Mouse (Mus musculus) midbrain, embryonic 16.5 days (tissue): Measurements from ENCODE around the gene Gm49366. TPM values are rescaled to one million over a fixed set of nuclear protein-coding genes. Genes with fewer than 3 reads are reported as not detected.
"Not testable (repeated sequence)": the region's sequence is repeated elsewhere in the genome, so short reads cannot be mapped to it uniquely, and the experiment has no call there.

Experiments used
- ATAC-seq: fragments of 200-750 bp; cut with Nextera tagmentation; 2 replicates; pipeline ENCODE4 v1.8.0; 2017; ENCODE audit warnings: moderate TSS enrichment
- H3K27ac ChIP-seq: fragments of 300-500 bp; sonication (generic); 2 replicates; pipeline ENCODE4 v1.5.1; 2014; ENCODE audit warnings: mild to moderate bottlenecking, low read length, mixed read lengths
- H3K27me3 ChIP-seq: fragments of 300-500 bp; sonication (generic); 2 replicates; pipeline ENCODE4 v1.6.1; 2014; ENCODE audit warnings: low read depth, low read length, mixed read lengths; ENCODE audit not compliant: control insufficient read depth, insufficient read depth
- H3K36me3 ChIP-seq: fragments of 300-500 bp; sonication (generic); 2 replicates; pipeline ENCODE4 v1.6.1; 2014; ENCODE audit warnings: mild to moderate bottlenecking, low read length, moderate library complexity, mixed read lengths; ENCODE audit not compliant: control insufficient read depth, insufficient read depth
- H3K4me1 ChIP-seq: fragments of 300-500 bp; sonication (generic); 2 replicates; pipeline ENCODE4 v1.6.1; 2014; ENCODE audit warnings: mild to moderate bottlenecking, low read length, mixed read lengths; ENCODE audit not compliant: control insufficient read depth, insufficient read depth
- H3K4me2 ChIP-seq: fragments of 300-500 bp; sonication (generic); 2 replicates; pipeline ENCODE4 v1.6.1; 2014; ENCODE audit warnings: mild to moderate bottlenecking, low read length, mixed read lengths
- H3K4me3 ChIP-seq: fragments of 300-500 bp; sonication (generic); 2 replicates; pipeline ENCODE4 v1.5.1; 2014; ENCODE audit warnings: low read depth, mild to moderate bottlenecking, low read length, moderate library complexity, mixed read lengths
- H3K9ac ChIP-seq: fragments of 300-500 bp; sonication (generic); 2 replicates; pipeline ENCODE4 v1.6.1; 2014; ENCODE audit warnings: low read depth, low read length, mixed read lengths
- H3K9me3 ChIP-seq: fragments of 300-500 bp; sonication (generic); replicated peaks from 2 replicates; pipeline ENCODE4 v1.6.1; 2014; ENCODE audit warnings: mild to moderate bottlenecking, low read length, mixed read lengths; ENCODE audit not compliant: control insufficient read depth, poor library complexity, severe bottlenecking
- WGBS: fragments of 180-500 bp; shearing (Covaris S2); extraction: QIAGEN DNeasy Blood & Tissue Kit; methylation state at CpG from one replicate; pipeline ENCODE4 v1.1.7; 2014; 5-methylcytosine and 5-hydroxymethylcytosine counted together
- polyA plus RNA-seq: library from polyadenylated mRNA; unstranded; fragments of >200 nt; fragmentation: Nextera tagmentation; extraction: Ambion mirVana; gene quantifications from 2 replicates; pipeline ENCODE4 v1.2.1, GENCODE M21; 2015

Gene Gm49366
- polyA plus RNA-seq, 1 experiment from 2014 or later = not detected

DNA sequence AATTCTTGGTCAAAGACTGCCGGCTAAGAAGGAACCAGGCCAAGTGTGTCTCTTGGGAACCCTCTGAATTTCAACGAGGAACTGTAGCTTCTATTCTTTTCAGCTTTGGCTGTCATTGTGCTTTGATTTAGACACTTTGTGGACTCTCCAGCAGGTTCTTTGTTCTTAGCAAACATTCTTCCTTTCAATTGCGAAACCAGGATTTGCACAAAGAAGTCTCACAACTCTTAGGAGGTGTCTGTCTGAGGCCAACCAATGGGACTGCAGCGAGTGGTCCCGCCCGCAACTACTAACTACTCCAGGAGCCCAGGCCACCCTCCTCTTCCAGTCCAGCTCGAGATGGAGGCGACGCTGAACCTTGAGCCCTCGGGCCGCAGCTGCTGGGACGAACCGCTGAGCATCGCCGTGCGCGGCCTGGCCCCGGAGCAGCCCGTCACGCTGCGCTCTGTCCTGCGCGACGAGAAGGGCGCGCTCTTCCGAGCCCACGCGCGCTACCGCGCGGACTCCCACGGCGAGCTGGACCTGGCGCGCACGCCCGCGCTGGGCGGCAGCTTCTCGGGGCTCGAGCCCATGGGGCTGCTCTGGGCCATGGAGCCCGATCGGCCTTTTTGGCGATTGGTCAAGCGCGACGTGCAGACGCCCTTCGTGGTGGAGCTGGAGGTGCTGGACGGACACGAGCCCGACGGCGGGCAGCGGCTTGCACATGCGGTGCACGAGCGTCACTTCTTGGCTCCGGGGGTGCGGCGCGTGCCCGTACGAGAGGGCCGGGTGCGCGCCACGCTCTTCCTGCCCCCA, 29.4 kb upstream of the Gm49366 start, which contains the start of gene Acot1:
TSS of gene Acot1 (plus strand) at position 320 of the 795 bp plus-strand sequence.
- Histone ChIP-seq H3K4me1 (peaks cover 22% of the 10 kb centered on the region), H3K4me3 (peak within 1 kb of the TSS; percentile 45), H3K4me2 (peak within 1 kb of the TSS; percentile 55), H3K9ac (peak within 1 kb of the TSS; percentile 50), H3K27ac (peak within 1 kb of the TSS; percentile 56)
- H3K9me3 ChIP-seq, H3K36me3 ChIP-seq, H3K27me3 ChIP-seq: not testable (repeated sequence)
- whole genome bisulfite sequencing = under 1% methylated on average over 56 of the region's 70 CpGs
- ATAC-seq = peak; percentile 92

DNA sequence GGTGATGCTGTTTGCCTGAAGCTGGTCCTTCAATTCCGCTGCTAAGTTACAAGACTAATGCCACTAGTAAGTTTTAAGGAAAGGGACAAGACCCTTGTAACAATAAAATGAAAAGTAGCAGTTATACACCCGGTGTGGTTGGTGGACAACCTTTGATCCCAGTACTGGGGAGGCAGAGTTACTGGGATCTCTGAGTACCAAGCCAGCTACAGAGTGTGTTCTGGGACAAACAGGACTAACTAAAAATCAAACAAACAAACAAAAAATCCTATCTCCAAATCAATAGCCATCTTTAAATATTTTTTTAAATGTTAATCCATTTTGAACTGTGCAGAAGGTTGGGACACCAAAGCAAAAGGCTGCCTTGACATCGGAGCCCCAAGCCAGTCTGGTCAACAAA, 28.5 kb upstream of the Gm49366 start:
- H3K4me2 ChIP-seq = no peak overlapping the region

DNA sequence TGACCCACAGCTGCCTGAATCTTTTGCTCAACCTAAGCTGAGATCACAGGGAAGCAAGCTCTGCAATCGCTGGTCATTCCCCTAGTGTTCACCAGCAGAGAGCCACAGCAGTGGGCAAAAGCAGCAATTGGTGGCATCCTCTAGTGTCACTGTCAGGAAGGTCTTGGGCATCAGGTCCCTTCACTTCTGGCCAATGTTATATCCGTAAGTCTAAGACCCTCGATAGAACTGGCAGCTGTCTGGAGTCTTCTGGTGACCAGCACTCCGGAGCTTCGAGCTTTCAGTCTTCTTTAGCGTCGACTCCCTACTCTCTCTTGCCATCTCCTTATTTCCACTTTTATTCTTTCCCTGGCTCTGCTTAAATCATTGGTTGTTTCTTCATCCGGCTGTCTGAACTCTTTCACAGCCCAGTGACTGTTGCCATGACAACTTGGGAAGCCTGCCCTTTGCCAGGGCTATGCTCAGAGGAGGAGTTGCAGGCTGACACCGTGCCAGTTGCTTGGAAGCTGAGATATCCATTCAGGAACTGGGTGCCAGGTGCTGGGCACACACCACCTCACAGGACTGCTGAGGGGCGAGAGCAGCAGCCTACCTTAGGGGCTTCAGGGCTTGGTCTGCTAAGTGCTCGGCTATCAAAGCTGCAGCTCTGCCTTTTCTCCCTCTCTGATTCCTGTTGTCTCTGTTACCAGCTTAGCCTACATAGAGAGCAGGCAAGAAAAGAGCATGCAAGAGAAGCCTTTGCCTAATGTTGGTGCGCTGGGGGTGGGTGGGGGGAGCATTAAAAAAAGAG, 27.3 kb upstream of the Gm49366 start:
- peaks cover 22% of the 10 kb centered on the region for H3K4me1 ChIP-seq
- H3K36me3 ChIP-seq = no peaks in the 10 kb centered on the region
- no peaks in the 10 kb centered on the region for H3K27me3 ChIP-seq
- peak overlapping the region; percentile 78 for H3K27ac ChIP-seq
- WGBS = 13% methylated on average over 12 of the region's 12 CpGs
- H3K4me2 ChIP-seq = peak overlapping the region; percentile 46
- H3K9ac ChIP-seq = peak overlapping the region; percentile 48
- no peaks in the 10 kb centered on the region for H3K9me3 ChIP-seq
- peak overlapping the region; percentile 45 for H3K4me3 ChIP-seq
- peak; percentile 83 for ATAC-seq

More for the DNA sequence above, 28.5 kb upstream of the Gm49366 start:
- no peaks in the 10 kb centered on the region for H3K9me3 ChIP-seq
- peak overlapping the region; percentile 43; the same call in 1 of the 2 replicates for H3K27ac ChIP-seq
- H3K4me3 ChIP-seq = peak overlapping the region; percentile 45
- WGBS = 71% methylated on average over 3 of the region's 3 CpGs
- no peaks in the 10 kb centered on the region for H3K36me3 ChIP-seq
- H3K27me3 ChIP-seq = no peaks in the 10 kb centered on the region
- no peak for ATAC-seq
- no peak overlapping the region for H3K9ac ChIP-seq
- H3K4me1 ChIP-seq = peaks cover 22% of the 10 kb centered on the region

DNA sequence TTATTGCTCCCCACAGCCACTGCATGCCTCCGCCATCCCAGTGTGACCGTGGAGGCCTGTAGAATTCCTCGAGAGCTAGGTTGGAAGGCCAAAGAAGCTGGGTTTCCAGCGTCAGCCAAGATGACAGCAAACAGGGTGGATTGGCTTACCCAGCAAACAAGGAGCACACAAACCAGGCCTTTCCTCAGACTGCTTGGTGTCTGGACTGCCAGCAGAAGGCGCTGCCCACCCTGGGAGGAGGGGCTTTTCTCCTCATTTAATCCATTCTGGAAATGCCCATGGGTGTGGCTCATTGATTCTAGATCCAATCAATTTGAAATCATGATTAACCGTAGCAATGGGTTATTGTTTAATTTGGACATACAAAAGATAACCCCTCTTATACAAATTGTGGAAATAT, 25.6 kb upstream of the Gm49366 start:
- Histone ChIP-seq H3K4me2 (peak overlapping the region; percentile 46), H3K4me3 (no peak overlapping the region), H3K27ac (no peak overlapping the region), H3K4me1 (peaks cover 22% of the 10 kb centered on the region), H3K9ac (no peak overlapping the region), H3K9me3 (no peaks in the 10 kb centered on the region), H3K36me3 (no peaks in the 10 kb centered on the region), H3K27me3 (no peaks in the 10 kb centered on the region)
- 44% methylated on average over 6 of the region's 6 CpGs for WGBS
- no peak for ATAC-seq

DNA sequence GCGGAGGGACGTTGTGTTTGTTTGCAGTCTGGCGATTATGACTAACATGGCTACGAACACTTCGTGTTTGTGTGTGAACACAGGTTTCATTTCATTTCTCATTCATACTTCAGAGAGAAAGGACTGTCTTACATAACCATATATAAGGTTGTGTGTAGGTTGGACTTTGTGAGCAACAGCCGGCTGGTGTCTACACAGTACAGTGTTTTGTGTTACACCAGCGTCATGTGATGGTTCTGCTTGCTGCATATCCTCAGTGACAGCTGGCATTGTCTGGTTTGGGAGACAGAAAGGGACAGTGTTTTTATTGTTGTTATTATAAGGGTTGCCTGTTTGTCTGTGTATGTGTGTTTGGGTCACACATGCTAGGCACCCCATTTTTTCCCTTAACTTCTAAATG, 25.0 kb upstream of the Gm49366 start:
- 93% methylated on average over 7 of the region's 7 CpGs for WGBS
- no peak overlapping the region for H3K4me2 ChIP-seq
- H3K4me1 ChIP-seq = peaks cover 22% of the 10 kb centered on the region
- no peak overlapping the region for H3K9ac ChIP-seq
- no peaks in the 10 kb centered on the region for H3K27me3 ChIP-seq
- no peak overlapping the region for H3K4me3 ChIP-seq
- H3K9me3 ChIP-seq = no peaks in the 10 kb centered on the region
- no peak overlapping the region for H3K27ac ChIP-seq
- no peak for ATAC-seq
- no peaks in the 10 kb centered on the region for H3K36me3 ChIP-seq

DNA sequence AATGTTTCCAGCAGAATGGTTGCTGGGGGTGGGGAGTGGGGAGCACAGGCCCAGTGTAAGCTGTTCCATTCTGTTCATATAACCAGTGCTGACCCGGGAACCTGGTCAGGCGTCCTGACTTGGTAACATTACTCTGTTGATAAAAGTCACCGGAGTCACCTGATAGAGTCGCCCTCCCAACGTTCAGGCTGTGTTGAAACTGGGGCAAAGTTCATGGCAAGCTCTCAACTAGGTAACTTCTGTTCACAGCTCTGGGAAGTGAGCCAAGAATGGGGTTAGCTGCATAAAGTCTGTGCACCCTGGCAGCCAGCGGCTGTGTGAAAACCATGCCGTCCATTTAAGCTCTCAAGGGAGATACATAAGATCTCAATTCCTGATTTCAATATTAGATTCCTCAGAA, 18.2 kb upstream of the Gm49366 start:
- H3K4me2 ChIP-seq, ATAC-seq, H3K27ac ChIP-seq, H3K27me3 ChIP-seq, H3K9ac ChIP-seq, H3K4me3 ChIP-seq, H3K36me3 ChIP-seq, H3K9me3 ChIP-seq, H3K4me1 ChIP-seq: not testable (repeated sequence)
- 52% methylated on average over 7 of the region's 7 CpGs for WGBS

DNA sequence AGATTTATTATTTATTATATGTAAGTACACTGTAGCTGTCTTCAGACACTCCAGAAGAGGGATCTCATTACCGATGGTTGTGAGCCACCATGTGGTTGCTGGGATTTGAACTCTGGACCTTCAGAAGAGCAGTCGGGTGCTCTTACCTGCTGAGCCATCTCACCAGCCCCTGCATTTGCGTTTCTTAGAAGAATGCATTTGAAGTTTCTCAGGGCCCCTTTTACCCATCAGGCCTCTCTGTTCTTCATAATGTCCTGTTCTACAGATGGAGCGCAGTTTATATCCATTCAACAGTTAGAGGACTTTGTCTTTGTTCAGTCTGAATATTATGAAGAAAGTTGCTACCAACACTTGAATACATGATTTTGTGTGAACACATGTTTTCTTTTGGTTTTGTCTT, 16.5 kb upstream of the Gm49366 start:
- not testable (repeated sequence) for H3K4me3 ChIP-seq, H3K27me3 ChIP-seq, H3K27ac ChIP-seq, H3K4me2 ChIP-seq, ATAC-seq, H3K9me3 ChIP-seq, H3K9ac ChIP-seq, H3K36me3 ChIP-seq, H3K4me1 ChIP-seq
- 96% methylated on average over 4 of the region's 4 CpGs for WGBS

DNA sequence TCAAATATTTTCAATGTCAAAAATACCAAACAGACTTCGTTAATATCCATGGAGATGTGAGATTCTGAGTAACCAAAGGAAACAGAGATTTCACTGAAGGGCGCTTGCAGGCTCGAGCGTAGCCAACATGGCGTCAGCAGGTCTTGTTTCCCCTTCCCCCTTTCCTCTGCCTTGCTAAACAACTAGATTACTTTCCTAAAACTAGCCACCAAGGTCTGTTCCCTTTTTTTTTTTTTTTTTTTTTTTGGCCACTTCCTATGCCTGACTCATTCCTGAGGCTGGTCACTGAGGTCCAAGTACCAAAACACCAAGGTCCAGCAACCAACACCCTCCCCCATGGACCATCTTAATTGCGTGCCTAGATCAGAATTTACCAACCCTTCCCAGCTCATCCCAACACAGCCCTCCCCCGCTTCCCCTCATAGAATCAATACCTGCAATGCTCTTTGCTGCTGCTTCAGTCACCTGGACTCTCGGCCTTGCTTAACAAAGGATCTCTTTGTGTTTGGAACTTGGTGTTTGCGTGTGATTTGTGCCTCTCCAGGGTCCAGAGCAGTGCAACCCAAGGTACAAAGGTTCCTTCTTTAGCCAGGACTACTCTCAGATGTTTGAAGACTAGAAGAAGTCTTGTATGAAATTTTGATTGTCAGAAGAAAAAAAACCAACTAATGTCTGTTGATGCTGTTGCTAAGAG, 15.5 kb upstream of the Gm49366 start:
- Histone ChIP-seq H3K4me1 (no peaks in the 10 kb centered on the region), H3K4me2 (no peak overlapping the region)
- no peak for ATAC-seq

More for the DNA sequence above, 15.5 kb upstream of the Gm49366 start:
- no peaks in the 10 kb centered on the region for H3K36me3 ChIP-seq
- H3K27me3 ChIP-seq = no peaks in the 10 kb centered on the region
- WGBS = 86% methylated on average over 9 of the region's 9 CpGs
- H3K9ac ChIP-seq = no peak overlapping the region
- H3K4me3 ChIP-seq = no peak overlapping the region
- H3K9me3 ChIP-seq = no peaks in the 10 kb centered on the region
- H3K27ac ChIP-seq = no peak overlapping the region
